Mouse (Mus musculus) cerebellum, adult 11-12 months (tissue): ENCODE measurements at regions not wholly inside any gene's neighbourhood (a gene's known extent, or its start where the extent isn't known, plus 50 kb on each side); places are given as distances from the start of the nearest gene placed in this dataset.

ENCODE experiments used
- DNase-seq: peaks from one replicate; pipeline ENCODE4 v3.0.0; 2022

DNA sequence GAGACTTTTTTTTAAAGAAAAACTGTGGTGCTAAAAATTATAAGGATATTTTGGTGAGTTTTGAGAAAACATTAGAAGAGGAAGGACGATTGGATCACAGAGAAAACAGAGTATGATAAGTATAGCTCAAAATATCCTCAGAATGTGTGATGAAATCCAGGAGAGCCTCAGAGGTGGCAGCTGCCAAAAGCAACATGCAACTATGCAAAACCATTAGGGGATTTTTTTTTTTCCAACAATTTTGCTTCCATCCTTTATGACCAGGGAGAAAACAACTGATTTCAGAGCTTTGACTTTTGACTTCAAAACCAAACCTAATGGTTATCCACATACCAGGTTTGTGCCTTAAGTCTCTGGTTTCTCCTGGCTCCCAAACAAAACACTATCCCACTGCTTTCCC lies 267.4 kb upstream of the Erbb4 start:
- no peak for DNase-seq

DNA sequence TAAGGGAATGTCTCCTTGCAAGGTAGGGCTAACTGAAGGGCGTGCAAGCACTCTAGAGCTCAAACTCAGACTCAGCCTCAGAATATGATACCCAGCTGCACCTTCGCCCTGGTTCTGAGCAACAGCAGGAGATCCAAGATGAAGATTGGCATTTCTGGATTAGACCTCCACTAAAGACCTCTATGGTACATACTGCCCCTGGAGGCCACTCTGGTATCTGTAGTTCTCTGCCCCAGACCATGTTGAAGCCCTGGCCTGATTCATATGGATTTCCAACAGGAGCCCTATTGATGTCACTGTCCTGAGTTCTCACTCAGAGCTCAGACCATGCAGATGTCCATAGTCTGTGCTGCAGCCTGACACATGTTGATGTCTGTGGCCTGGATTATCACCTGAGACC lies 262.2 kb upstream of the Erbb4 start:
- DNase-seq, result no peak

DNA sequence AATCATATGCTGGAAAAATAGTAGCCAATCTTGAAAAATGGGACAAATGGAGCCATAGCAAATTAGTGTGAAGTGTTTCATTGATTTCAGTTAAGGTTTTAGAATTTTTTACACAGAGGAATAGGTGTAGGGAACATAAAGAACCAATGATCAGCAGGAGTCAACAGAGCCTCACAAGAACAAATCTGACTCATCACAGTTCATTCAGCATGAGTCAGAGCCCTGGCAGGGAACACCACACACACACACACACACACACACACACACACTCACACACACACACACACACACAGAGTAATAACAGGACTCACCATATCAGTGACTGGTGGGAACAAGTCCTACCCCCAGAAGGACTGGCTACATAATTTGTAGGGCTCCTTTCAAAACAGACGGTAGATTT lies 259.7 kb upstream of the Erbb4 start:
- no peak for DNase-seq

DNA sequence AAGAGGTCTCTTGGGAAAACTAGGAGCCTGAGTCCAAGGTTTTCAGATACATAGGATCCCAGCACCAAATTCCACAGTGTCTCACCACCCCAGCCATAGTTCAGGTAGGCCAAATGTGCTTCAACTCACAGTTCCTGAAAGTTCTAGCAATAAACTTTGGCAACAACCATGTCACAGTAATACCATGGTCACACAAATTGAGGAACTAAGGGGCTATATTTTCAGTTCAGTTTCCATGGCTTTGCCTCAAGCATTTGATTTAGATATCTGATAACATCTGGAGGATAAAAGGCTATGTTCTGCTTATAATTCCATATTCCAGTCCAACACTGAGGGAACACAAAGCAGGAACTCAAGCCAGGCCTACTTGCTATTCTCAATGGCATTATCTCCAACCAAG lies 256.2 kb upstream of the Erbb4 start:
- DNase-seq, result no peak

DNA sequence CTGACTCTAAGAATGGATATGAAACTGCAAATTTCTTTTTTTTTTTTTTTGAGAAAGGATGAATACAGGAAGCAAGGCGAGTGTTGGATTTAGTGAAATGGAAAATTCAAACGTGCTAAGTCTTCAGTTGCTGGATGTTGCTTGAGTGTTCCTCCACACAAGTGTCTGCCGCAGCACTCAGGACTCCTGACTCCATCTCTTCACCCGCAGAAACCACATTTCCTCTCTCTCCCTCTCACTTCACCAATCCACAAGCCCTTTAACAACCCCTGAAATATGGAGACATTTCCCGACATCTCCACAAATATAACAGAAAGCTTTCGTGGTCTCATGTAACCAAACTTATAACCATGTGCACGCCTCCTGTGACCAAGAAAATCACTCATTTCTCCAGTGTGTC lies 249.7 kb upstream of the Erbb4 start:
- DNase-seq, result no peak

DNA sequence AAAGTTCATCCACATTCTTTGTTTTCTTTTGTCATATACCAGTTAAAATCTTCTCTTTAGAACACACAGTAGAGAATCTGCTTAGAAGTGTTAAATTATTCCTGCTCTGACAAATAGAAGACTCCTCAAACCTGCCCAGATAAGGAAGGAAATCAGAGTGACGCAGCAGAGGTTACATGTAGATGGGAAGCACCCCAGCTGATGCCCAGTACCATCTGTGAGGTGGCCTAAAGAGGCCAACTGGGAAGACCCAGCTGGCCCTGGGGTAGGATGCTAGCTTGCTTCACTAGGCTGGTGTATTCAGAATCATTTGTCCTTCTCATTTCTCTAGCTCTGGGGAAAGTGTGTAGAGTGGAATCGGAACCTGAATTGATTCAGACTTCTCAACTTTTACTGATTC lies 242.6 kb upstream of the Erbb4 start:
- DNase-seq, result no peak

DNA sequence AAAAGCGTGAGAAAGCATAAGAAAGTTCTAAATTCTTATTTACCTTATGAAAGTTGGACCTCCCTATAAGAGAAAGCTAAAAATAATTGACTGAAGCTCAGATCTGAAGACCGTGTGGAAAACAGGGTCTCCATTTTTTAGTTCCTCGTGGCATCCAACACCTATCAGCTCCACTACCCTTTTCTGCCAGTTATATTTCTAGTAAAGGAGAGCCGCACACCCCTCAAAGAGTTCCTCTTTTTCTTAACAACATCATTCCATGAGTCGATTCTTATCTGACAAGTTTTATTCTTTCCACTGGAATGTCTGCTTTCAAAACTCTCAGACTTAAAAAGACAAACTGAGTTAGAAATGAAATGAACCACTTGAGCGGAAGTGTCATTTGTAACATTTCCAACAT lies 242.0 kb upstream of the Erbb4 start:
- DNase-seq, result no peak

DNA sequence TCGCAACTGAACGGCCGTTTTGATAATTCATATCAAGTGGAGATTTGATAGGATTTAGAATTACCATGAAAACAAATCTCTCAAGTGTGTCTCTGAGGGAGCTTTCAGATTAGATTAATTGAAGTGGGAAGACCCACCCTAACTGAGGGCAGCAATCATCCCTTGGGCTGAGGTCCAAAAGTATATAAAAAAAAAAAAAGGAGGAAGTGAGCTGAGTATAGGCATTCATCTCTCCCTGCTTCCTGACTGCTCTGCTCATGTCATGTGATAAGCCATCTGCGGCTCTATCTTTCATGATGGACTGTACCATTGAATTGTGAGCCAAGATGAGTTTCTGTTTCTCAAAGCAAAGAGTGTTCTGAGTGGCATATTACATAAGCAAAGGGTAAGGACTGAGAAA lies 234.2 kb upstream of the Erbb4 start:
- no peak for DNase-seq

GRCm38 (mm10) chr1:69340481-69340880 lies 232.6 kb upstream of the Erbb4 start:
- no peak for DNase-seq

GRCm38 (mm10) chr1:69331418-69332254 lies 223.8 kb upstream of the Erbb4 start:
- no peak for DNase-seq

DNA sequence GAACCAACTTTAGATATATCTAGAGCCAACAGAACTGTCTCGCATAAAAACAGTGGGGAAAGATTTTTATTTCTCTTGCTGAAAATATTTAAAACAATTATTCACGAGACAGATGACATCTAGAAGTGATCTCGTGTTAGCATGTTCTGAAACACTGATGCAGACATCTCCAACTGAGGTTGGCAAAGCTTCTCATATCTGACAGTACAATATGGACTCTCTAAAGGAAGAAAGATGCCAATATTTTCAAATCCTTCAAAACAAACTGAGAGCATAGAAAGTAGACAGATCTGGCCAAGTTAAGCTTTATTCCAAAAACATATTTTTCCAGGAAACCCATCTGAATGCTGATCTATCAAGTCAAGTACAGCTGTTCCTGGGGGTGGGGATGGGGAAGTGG lies 221.5 kb upstream of the Erbb4 start:
- no peak for DNase-seq

DNA sequence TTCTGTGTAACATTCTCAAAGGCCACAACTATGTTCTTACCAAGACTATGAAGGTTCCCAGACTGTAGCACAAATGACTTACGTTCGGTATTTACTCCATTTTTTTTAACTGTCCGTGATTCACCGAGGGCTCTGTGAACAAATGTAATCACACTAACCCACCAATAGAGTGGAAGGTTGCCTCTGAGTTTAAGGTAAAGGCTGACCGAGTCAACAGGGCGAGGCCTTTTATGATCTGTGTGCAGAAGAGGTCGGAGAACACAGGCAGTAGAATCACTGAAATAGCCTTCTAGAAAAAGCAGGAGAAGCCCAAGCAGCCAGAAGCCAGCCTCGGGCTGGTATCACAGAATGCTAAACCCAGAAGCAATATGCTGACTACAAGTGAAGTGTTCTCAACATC lies 218.9 kb upstream of the Erbb4 start:
- DNase-seq, result no peak

- no peak for DNase-seq
These were observed 211.7 kb upstream of the Erbb4 start for GRCm38 (mm10) chr1:69319526-69319925.

GRCm38 (mm10) chr1:69296816-69297215 lies 189.0 kb upstream of the Erbb4 start:
- no peak for DNase-seq

DNA sequence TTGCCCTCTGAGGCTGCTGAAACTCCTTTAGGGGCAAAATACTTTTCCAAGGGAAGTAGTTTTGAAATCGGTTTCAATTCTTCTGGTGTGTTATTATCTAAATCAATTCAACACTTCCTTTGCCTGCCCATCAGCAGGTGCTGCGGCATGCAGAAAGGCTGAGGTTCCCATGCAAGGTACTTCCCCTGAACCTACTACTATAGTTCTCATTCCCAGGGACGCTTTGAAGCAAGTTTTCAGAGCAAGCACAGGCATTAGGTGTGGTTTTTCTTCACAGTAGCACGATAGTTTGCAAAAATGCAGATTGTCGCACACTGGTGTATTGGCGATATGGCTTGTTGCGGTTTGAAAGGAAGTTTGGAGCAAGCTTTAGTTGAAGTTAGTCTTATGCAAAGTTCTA lies 183.5 kb upstream of the Erbb4 start:
- DNase-seq, result no peak

- no peak for DNase-seq
These were observed 178.5 kb upstream of the Erbb4 start for GRCm38 (mm10) chr1:69286374-69286773.

DNA sequence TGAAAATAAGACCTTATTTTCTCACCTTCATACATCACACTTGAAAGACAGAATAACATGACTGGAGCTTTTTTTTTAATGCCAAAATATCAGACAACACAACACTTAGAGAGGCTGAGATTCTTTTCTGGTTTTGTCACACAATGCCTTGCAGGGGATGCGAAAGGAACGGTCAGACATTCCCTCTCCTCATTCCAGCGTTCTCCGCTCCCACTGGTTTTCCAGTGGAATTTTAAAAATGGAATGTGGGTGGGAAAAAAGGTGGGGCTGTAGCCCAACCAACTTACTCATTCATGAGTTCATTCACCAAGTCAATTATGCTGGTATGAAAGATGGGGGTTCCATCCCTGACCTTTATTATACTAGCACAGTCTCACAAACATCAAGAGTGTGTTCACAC lies 169.6 kb upstream of the Erbb4 start:
- no peak for DNase-seq

- no peak for DNase-seq
These were observed 139.8 kb upstream of the Erbb4 start for GRCm38 (mm10) chr1:69247691-69248090.

DNA sequence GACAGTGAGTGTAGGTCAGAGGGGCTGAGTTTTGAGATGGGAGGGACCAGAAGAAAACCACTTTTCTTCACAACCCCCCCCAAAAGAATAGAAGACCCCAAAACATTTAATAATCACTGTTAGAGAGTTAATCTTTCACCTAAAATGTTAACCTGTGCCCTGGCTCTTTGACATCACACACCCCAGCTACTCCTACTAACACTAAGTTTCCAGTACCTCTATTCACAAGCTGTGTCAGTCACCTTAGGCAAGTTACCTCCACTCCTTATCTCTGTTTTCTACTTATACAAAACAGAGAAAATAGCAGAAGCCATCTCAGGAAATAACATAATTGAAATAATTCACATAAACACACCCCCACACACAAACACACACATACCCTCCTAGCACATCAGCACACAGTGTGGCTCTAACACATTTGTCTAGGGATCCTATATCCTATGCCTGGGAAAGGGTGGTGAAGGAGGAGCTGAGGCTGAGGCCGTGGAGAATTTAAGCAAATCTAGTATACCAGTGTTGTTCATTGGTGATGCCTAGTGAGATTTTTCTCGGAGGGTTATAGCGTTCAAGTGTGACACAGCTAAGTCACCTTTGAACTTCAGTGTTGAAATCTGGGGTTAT lies 134.5 kb upstream of the Erbb4 start:
- no peak for DNase-seq

DNA sequence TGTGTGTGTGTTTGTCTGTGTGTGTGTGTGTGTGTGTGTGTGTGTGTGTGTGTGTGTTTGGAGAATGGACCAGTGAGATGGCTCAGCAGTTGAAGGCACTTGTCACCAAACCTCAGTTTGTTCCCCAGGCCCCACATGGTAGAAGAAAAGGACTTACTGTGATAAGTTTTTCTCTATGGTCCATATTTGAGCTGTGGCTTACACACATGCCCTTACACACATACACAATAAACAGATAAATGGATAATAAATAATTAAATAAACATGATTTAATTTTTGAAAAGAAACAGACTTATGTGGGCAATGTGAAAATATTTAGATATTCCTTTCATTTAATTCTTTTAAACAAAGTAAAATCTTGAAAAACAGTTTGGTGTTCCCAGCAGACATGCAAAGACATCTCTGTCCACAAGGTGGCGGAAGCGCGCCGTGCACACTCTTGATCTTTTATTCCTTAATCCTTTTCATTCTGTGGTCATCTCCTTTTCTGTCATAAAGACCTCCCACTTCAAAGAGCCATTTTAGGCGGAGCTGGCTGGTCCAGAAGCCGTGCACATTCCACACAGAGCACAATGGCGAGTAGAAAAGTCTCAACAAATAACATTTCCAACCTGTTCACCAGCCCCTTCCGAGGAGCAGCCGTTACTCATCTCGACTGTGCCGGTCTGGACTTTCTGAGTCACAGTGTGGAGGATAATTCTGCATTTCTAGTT lies 133.8 kb upstream of the Erbb4 start:
- DNase-seq, result no peak

DNA sequence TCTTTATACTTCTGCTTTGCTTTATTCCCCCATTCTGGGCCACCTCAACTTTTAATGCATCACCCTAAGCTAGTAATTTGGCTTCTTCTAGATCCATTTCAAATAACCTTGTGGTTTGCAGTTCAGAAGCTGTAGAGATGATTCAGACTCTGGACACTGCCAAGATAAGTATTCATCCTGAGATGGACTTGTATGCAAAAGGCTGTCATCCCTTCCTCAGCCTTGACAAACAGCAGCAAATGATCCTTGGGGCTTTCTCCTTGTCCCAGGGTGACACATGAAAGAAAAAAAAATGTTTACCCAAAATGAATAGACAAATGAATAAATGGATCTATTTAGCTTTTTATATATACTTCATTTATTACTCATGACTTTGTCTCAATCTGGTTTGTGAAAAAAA lies 120.0 kb upstream of the Erbb4 start:
- no peak for DNase-seq

DNA sequence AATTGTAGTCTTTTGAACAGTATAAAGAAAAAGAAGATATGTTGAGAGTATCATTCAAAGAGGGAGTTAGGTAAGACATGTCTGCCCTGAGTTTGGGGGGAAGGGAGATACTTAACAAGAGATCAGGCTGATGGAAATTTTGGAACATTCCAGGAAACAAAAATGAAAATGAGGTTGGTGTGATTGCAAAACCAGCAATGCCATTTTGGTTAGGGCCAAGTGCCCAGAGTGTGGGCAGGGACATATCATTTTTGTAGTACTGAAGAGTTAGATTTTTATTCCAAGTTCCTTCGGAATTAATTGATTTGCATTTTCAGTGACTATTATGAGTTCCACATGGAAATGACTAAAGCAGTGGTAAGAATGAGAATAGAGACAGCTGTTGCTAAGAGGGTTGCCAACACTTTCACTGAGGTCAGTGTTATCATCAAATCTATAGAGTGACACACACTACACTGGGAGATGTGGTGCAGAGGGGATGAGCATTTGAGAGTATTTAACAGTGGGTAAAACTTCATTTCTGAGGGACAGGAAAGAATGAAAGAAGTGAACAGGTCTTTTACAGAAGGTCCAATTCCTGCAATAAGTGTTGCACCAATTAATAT lies 105.1 kb upstream of the Erbb4 start:
- no peak for DNase-seq

DNA sequence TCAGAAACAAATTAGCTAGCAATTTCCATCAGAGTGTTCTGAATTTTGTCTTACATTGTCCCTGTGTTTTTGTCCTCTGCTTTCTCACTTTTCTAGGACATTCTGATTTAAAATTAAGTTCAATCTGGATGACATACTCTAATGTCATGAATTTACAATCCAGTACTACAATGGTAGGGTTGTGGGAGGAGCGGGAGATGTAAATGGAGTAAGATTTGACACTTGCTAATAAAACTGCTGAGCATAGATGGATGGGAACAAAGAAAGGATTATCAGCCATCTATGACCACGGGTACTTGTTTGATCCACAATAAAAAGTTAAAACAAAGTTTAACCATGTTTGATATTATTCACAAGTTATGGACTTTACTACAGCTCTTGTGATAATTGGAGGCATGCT lies 94.9 kb upstream of the Erbb4 start:
- no peak for DNase-seq

- DNase-seq, result no peak
These were observed 57.3 kb upstream of the Erbb4 start for GRCm38 (mm10) chr1:69165202-69165601.
